Mouse (Mus musculus): ENCODE results near the gene Ugt1a9.
"Not testable (repeated sequence)": the region's sequence is repeated elsewhere in the genome, so short reads cannot be mapped to it uniquely, and the experiment has no call there.

The Ugt1a9 gene

DNA sequence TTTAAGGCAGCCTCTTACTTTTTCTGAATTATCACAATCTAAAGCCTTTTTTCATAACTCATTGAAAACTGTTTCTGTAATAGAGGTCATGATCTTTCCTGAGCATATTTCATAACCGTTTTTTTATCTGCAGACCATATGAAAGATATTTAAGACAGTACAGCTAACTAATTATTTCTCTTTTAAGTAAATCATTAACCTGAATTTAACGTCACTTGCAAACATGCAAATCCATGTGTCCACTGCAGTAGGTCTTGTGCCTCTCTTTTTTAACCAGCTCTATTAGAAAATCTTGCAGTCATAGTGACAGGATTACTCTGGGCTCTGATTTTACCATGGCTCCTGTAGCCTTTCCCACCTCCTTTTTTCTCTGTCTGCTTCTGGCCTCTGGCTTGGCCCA, at the start of gene Ugt1a9:
Gene Ugt1a9 (plus strand): TSS at position 306 of the 400 bp plus-strand sequence.
- DNase-seq (ENCODE audit: low read depth, low spot score) = no peak

- DNase-seq (ENCODE audit: low read depth, low spot score) = not testable (repeated sequence)
Observed at GRCm38 (mm10) chr1:88025244-88025643, 45.4 kb upstream of the Ugt1a9 start.

DNA sequence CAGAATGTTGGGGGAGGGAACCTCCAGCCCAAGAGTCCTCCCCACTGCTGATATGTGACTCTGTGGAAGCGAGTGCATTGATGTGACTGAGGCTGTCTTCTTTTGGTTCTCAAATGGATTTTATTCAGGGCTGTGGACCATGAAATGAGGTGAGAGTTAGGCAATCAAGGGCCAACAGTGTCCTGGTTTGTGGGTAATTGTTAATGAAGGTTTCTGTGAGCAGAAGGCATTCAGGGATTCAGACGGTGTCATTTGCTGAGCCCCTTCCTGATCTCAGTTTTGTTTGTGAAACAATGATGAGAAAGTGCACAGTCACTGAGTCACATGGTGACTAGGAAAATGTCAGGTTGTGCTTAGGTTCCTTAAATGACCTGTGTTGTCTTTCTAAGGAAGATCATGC, 27.6 kb upstream of the Ugt1a9 start:
- DNase-seq (ENCODE audit: low read depth, low spot score) = not testable (repeated sequence)

DNA sequence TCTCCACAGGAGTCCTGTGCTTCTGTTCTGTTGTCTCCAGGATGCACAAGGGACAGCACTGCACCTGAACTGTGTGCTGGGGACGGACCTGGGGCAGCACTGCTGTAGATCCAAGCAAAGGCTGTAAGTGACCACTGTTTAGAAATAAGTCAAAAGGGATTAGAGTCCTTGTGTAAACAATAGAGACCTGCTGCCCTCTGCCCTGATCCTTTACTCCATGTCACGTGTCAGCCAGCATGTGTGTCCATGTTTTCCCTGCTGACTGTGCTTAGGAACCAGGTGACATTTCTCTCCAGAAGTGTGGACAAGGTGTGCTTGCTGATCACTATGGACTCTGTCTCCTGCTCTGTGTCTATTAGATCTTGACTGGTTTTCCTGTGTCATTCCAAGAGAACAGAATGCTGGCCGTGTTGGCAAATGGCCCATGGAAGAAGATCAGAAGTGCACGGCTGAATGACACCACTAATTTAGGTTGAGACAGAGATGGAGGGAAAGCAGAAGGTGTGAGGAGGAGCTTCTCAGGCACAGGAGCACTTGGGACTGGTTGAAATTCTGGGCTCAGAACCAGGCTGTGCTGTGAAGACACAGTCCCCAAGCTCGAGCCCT, 25.7 kb upstream of the Ugt1a9 start:
- not testable (repeated sequence) for DNase-seq (ENCODE audit: low read depth, low spot score)

DNA sequence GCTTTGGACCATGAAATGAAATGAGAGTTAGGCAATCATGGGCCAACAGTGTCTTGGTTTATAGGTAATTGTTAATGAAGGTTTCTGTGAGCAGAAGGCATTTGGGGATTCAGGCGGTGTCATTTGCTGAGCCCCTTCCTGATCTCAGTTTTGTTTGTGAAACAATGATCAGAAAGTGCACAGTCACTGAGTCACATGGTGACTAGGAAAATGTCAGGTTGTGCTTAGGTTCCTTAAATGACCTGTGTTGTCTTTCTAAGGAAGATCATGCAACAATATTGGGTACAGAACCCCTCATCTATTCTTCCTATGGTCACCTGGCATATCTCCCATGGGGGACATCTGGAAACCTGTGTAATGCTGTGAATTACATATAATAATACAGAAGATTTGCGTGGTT, 23.2 kb upstream of the Ugt1a9 start:
- not testable (repeated sequence) for DNase-seq (ENCODE audit: low read depth, low spot score)

DNA sequence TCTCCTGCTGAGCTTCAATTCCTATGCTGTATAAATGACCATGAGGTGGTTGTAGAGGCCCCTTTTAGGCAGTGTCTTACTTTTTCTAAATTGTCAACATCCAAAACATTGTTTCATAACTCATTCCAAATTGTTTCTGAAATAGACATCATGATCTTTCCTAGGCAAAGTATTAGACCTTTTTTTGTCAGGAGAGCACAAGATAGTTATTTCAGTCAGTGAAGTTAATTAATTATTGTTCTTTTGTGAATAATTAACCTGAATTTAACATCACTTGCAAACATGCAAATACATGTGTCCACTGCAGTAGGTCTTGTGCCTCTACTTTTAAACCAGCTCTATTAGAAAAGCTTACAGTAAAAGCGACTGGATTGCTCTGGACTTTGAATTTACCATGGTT, 15.5 kb upstream of the Ugt1a9 start, which contains the start of gene Ugt1a10:
Gene Ugt1a10 (plus strand): TSS at position 301 of the 400 bp plus-strand sequence.
- DNase-seq (ENCODE audit: low read depth, low spot score) = no peak

GRCm38 (mm10) chr1:88066472-88067102, 4.0 kb upstream of the Ugt1a9 start:
- not testable (repeated sequence) for DNase-seq (ENCODE audit: low read depth, low spot score)

DNA sequence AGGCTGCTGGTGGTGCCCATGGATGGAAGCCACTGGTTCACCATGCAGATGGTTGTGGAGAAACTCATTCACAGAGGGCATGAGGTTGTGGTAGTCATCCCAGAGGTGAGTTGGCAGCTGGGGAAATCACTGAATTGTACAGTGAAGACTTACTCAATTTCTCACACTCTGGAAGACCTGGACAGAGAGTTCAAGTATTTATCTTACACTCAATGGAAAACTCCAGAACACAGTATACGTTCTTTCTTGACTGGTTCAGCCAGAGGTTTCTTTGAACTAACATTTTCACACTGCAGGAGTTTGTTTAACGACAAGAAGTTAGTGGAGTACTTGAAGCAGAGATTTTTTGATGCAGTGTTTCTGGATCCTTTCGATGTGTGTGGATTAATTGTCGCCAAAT, 302 bp downstream of the Ugt1a9 start:
- DNase-seq (ENCODE audit: low read depth, low spot score) = no peak

DNA sequence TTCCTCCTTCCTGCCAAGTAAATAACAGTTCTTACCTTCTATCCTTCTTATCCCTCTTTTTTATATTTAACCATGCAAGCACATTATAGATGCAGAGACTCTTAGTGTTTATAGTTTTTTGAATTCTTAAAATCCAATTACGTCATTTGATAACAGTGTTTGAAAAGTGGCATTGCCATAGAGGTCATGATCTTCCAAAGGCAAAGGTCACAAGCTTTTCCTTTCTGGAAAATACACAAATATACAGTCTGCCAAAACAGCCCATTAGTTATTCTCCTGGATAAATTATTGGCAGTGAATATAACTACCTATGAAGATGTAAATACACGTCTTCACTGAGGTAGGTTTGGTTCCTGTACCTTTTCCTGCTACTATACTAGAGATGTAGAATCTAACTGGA, 3.9 kb downstream of the Ugt1a9 start:
- no peak for DNase-seq (ENCODE audit: low read depth, low spot score)

- no peak for DNase-seq (ENCODE audit: low read depth, low spot score)
Observed at GRCm38 (mm10) chr1:88077128-88077527, 6.5 kb downstream of the Ugt1a9 start.

DNA sequence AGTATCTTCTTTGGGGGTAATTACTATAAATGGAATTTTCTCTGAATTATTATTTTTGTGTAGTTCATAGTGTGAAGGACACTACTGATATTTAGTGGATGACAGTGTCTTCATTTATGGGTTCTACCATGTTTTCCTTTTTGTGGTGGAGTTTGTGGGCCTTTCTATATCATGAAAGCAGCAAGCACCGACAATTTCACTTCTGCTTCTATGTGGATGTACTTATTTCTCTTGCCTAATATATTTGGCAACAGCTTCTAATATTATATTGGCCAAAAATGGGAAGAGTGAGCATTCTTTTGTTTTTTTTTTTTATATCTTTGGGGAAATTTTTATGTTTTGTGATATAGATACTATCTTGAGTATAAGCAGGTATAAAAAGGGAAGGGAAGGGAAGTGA, 11.1 kb downstream of the Ugt1a9 start:
- DNase-seq (ENCODE audit: low read depth, low spot score) = no peak

- no peak for DNase-seq (ENCODE audit: low read depth, low spot score)
Observed at GRCm38 (mm10) chr1:88086125-88086524, 15.5 kb downstream of the Ugt1a9 start.

- no peak for DNase-seq (ENCODE audit: low read depth, low spot score)
Observed at GRCm38 (mm10) chr1:88087513-88087912, 16.9 kb downstream of the Ugt1a9 start, which contains the start of gene Ugt1a8. Ugt1a8 (plus strand) TSS chr1:88087813.

- no peak for DNase-seq (ENCODE audit: low read depth, low spot score)
Observed at GRCm38 (mm10) chr1:88092341-88092740, 21.7 kb downstream of the Ugt1a9 start.

- DNase-seq (ENCODE audit: low read depth, low spot score) = not testable (repeated sequence)
Observed at GRCm38 (mm10) chr1:88094270-88094676, 23.7 kb downstream of the Ugt1a9 start.

GRCm38 (mm10) chr1:88094941-88095492, 24.4 kb downstream of the Ugt1a9 start, which contains the start of gene Ugt1a7c:
Ugt1a7c (plus strand) TSS chr1:88095062.
- DNase-seq (ENCODE audit: low read depth, low spot score) = peak; percentile 25

DNA sequence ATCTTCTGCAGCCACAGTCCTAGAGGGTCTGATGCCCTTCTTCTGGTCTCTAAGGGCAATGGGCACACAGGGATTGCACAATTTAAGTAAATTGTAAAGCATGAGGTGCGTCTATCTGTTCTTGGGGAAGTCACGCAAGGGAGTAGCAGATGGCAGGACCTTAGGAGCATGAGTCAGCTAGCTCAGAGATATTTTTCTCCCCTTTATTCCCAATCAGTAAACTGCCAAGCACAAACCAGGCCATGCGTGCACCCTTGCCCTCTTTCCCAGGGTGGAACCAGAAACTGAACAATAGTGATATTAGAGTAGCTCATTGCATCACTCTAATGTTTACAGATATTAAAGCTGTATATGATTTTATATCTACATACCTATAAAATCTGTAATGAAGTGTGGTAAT, 27.9 kb downstream of the Ugt1a9 start:
- not testable (repeated sequence) for DNase-seq (ENCODE audit: low read depth, low spot score)

DNA sequence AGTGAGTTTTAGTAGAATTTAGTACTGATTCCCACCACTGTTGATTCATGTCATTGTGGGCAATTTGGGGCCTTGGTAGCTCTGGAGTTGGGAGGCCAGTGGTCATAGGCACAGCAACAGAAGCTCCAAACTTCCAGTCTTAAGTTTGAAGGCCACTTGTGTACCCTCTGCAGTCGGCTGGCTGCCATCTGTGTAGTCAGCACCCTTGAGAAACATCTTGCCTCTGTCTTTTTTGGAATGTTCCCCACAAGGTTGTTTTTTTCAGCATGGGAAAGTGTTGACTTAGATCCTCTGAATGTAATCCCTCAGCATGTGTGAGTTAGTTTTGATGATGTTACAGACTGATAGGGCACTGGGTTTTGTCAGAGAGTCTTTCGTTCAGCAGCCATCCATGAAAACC, 29.1 kb downstream of the Ugt1a9 start:
- DNase-seq (ENCODE audit: low read depth, low spot score) = not testable (repeated sequence)

GRCm38 (mm10) chr1:88103019-88103418, 32.4 kb downstream of the Ugt1a9 start, which contains the start of gene Ugt1a6b:
Ugt1a6b (plus strand) TSS chr1:88103252.
- not testable (repeated sequence) for DNase-seq (ENCODE audit: low read depth, low spot score)

DNA sequence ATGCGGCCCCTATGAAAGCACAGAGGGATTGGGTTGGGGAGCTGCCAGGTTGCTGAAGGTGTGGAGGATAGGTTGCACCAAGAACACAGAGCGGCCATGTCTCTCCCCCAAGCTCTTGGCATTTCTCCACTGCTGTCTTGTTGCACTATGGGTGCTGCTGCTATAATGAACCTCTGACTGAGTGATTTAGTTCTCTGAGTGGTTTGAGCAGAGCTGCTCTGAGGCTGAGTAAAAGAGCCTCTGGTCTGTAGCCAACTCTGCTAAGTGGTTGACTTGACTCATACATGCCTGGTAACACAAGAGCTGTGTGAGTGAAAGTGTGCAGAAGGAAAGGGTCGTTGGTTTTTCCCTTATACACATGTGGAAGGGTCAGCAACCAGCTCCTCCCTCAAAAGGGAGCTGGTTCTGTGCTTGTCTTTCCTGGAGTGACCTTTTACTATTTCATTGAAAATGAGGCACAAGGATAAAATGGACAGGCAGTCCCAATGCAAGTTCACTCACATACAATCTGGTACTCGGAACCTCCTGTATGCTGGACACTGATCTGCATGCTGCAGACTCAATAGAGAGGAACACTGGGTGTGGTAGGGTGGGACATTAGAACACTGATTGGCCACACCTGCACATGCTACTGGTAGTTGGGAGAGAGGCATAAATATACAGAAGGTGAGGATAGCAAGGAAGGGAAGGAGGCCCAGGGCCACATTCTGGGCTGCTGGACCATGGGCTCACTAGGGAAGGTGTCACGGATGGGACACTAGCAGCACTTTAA, 33.3 kb downstream of the Ugt1a9 start:
- not testable (repeated sequence) for DNase-seq (ENCODE audit: low read depth, low spot score)

GRCm38 (mm10) chr1:88104667-88105430, 34.2 kb downstream of the Ugt1a9 start:
- no peak for DNase-seq (ENCODE audit: low read depth, low spot score)
